Mouse (Mus musculus): ENCODE measurements at regions not wholly inside any gene's neighbourhood (a gene's known extent, or its start where the extent isn't known, plus 50 kb on each side); places are given as distances from the start of the nearest gene placed in this dataset.

DNA sequence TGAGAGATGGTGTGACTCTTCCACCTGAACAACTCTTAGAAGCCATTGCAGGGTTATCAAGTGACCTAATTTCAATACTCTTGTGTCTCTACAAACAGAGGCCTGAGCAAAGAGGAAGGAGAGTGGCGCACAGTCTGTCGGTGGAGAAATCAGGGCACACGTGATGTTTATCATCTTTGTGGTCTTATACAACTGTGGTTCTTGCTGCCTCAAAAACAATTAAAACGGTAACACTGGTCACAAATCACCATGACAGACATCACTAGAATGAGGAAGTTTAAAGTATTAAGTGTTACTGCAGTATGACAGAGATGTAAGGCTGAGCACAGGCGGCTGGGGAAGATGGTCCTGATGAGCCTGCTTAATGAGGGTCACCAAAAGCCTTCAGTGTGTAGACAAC is 73.6 kb downstream of the Sdc1 start:
- DNase-seq (ENCODE audit: low read depth), result peak; percentile 38

DNA sequence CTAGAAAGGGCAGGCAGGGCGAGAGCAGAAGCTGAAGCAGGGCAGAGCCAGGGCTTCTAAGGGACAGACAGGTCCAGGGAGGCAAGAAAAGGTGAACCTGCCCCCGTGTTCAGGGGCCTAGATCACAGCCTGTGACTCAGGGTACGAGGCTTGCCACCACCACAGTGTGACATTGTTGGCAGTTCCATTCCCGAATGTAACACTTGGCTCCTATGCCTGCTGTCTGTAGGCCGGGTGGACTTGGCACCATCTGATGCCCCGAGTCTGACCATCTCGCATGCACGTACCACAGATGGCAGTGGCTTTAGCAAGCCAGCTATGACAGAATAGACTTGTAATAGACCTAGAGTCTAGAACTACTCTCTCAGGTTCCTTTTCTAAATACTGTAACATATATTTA is 74.3 kb downstream of the Sdc1 start:
- no peak for DNase-seq (ENCODE audit: low read depth)

DNA sequence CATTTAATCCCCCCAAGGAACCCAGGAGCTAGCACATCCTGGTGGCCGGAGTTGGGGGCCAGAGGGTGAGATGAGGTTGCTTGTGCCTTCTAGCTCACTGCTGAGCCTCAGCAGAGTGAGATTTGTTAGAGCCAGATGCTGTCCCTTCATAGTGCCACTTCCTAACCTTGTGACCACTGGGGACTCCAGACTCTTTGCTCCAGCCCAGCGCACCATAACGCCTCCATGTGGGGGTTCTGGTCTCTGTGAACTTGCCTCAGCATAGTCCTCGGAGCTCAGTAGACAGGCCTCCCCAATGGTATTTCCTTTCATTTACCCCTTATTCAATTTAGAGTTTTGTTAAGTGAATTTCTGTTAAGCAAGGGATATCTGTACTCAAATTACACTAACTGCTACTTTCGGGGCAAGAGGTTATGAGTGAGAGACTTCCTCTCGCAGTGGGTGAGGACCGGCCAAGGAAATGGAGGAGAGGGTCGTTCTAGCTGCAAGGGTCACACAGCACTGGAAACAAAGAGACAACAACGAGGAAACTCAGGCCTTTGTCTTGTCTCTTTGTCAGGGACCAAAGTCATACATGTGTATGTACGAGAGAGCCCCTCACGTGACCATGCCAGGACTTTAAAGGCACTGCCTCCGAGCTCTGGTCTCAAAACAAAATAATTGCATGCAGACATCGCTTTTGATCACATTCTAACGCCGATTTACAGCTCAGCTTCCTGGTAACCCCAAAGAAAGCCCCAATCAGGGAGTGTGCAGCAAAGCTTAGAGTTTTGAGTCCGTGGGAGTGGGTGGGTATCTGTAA is 74.8 kb upstream of the Laptm4a start:
- peak; percentile 45 for DNase-seq (ENCODE audit: low read depth)

DNA sequence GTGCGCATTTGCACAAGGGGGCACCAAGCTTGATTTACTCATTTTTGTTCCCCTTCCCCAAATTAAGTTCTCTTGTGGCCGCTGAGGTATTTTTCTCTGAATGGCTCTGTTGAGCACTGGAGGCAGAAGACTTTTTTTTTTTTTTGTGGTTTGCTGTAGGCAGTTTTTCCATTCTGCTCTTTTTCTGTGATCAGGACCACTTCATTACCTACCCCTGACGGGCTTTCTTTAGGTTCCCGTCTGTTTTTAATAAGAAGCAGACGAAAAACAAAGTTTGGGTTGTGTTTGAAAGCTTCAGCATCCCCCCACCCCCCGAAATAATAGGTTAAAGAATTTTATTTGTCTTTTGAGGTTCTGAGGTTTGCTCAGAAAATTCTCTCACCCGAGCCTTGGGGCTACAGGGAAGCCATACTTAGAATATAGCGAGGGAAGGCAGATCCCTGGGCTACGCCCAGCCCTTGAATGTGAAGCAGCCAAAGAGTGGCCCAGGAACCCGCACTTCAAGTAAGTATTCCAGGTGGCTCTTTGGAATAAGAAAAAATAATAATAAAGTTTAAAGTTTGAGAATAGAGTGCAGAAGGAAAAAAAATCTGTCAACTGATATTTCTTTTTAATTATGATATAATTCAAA is 74.1 kb upstream of the Laptm4a start:
- DNase-seq (ENCODE audit: low read depth), result no peak

DNA sequence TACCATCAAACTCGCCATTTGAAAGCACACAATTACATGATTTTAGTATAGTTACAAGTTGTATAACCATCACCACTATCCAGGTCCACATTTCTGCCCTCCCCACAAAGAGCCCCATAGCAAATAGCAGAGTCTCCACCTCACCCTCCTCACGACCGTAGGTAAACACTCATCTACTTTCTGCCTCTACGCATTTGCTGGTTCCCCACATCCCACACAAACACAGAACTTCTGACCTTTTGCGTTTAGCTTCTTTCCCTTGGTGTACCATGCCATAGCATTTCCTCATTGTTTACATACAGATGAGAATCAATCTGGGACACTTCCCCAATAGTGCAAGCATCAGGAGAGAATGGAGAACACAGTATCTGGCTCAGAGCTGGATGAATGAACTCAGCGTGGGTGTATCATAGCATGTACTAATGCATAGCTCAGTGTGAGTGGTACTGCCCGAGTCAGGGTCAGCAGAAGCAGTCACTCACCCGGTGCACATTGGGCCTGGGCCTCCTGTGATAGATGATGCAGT is 73.5 kb upstream of the Laptm4a start:
- no peak for DNase-seq (ENCODE audit: low read depth)

DNA sequence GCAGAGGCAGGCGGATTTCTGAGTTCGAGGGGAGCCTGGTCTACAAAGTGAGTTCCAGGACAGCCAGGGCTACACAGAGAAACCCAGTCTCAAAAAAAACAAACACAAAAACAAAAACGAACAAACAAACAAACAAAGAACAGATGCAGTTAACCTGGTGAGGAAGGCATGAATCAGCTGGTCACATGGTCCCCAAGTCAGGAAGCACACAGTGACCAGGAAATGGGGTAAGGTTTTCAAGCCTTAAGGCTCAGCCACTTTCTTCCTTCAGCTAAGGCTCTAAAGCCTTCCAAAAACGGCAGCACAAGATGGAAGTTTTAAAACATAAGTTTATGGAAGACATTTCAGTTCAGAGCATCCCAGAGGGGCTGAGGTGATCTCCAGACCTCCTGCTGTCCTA is 67.6 kb upstream of the Laptm4a start:
- no peak for DNase-seq (ENCODE audit: low read depth)

DNA sequence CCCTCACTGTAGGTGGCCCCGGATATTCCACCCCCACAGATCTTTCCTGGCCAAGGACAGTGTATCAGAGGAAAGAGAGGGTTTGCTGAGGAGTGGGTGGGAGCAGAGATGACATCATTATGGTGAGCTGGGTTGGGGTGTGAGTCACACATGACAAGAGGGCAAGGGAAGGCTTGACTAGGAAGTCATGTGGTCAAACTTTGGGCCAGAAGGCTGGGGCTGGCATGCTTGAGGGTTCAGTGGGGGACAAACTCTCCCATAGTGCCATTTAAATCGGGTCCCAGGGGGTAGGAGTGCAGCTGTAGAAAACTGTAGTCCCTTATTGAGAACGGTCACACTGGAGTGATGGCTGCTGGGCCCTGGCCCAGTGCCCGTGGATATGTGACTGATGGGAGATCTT is 67.1 kb upstream of the Laptm4a start:
- DNase-seq (ENCODE audit: low read depth), result no peak

DNA sequence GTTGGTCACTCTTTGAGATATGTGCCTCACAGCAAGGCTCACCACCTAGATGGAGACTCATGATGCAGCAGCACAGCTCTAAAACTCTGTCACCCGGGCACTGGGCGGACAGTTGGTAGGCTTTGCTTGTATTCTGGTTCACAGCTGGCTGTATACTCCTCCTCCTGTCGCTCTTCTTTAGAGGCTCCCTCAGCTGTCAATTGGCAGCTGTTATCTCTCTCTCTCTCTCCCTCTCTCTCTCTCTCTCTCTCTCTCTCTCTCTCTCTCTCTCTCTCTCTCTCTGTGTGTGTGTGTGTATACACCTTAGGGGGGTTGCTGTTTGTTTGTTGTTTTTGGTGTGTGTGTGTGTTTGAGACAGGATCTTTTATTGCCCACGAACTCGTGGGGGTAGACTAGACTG is 66.3 kb upstream of the Laptm4a start:
- DNase-seq (ENCODE audit: low read depth), result no peak

DNA sequence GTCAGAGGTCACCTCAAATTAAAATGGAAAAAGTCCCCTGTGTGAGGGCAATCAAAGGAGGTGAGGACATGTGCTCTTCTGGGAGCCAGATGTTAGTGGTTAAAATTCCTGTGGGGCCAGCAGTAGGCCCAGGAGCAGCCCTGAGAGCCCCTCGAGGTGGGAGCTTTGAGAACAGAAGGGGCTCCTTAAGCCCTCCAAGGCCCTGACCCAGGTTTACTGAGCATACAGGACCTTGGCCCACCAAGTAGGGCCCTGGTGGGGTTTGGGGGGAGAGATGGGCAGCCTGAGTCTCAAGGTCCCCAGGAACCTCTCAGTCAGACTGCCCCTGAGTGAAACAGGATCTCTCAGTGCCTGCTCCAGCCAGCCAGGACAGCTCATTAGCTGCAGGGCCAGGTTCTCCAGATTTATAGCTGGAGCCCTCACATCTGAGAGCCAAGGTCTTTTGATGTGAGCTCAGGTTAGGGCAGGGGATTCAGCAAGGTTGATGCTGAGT is 65.4 kb upstream of the Laptm4a start:
- DNase-seq (ENCODE audit: low read depth), result no peak

DNA sequence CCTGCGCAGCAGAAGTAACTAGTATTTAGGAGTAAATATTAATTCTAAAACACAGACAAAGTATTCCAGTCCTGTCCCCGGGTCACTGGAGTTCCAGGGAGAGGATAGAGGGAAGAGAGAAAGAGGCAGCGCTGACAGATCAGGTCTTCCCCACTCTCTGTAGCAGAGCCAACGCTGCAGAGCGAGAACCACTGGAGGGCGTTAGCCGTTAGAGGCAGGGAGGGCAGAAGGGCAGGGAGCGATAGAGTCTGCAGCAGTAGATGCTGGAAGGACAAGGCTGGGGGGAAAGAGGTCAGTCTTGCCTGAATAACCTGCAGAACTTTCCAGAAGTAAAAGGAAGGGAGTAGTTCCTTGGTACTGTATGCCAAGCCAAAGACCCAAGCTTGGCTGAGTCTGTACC is 64.2 kb upstream of the Laptm4a start:
- DNase-seq (ENCODE audit: low read depth), result no peak

DNA sequence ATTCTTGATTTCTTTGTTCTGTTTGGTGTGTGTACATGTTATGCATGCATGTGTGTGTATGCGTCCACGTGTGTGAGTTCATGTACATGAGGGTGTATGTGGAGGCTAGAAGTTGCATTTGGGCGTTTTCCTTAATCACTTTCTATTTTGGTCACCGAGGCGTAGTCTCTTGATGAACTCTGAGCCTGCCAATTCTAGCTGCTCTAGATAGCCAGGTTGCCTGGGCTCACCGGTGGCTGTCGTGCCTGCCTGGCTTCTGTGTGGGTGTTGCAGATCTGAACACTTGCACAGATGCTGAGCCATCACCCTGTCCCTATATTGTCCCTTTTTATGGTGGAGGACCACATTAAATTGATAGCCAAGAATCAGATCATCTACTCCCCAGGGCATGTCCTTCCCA is 62.7 kb upstream of the Laptm4a start:
- DNase-seq (ENCODE audit: low read depth), result peak; percentile 14

DNA sequence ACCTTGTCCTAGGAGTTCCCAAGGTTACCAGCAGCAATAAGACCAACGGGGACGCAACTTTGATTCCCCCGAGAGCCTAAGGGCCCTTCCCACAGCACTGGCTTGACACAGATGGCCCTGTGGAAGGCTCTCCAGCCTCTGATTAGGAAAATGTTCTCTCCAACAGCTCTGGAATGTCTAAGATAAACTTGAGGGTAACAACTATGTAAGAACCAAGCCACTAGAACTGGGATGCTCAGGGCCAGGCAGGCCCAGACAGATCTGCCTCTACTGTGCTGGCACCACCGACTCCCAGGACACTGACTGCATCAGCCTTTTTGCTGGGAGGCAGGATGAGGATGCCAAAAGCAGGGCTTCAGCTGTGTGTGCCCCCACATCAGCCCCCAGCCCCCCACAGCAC is 61.9 kb upstream of the Laptm4a start:
- no peak for DNase-seq (ENCODE audit: low read depth)

DNA sequence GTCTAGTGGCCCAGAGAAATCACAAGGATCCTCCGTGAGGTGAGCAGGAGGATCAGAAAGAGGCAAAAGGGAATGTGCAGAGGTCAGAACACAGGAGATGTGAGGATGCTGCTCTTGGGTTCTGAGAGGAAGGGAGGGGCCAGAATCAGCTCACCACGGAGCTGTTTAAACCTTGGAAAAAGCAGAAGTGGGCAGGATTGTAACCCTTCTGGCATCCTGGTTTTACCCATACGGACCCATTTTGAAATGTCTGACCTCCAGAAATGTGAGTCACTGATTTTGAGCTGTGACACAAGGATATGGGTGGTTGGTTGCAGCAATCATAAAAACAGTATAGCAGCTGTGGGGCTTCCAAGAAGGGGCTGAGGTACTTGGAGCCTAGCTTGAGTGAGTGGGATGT is 56.6 kb upstream of the Laptm4a start:
- DNase-seq (ENCODE audit: low read depth), result no peak

DNA sequence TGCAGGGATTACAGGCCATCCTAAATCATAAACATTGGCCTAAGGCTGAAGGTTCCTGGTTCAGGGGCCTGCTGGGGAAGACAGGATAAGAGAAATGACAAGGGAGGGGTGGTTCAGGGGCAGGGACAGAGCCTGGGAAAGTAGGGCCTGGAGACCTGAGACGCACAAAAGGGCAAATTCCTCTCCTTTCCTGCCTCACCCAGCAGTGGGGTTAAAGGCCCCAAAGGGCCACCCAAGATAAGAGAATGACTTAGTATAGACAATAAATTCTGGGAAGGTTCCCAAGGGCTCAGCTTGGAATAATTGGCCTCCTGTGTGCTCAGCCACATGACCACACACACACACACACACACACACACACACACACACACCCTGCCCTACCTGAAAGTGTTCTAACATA is 56.2 kb upstream of the Laptm4a start:
- DNase-seq (ENCODE audit: low read depth), result no peak

DNA sequence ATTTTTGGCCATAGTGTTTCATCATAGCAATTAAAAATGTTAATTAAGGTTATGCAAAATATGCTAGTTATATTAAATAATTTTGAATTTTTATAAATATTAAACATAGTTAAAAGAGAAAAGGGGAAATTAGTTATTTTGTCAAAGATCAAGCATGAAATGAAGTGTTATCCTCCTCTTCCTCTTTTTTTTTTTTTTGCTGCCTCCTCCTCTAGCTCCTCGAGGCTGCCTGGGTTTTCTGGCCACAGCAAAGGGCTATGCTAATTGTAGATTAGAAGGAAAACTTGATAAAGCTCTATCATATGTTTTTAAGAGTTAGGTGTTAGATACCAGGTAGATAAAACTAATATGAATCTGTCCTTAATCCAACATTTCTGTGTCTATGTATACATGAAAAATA is 54.4 kb upstream of the Laptm4a start:
- DNase-seq (ENCODE audit: low read depth), result no peak

DNA sequence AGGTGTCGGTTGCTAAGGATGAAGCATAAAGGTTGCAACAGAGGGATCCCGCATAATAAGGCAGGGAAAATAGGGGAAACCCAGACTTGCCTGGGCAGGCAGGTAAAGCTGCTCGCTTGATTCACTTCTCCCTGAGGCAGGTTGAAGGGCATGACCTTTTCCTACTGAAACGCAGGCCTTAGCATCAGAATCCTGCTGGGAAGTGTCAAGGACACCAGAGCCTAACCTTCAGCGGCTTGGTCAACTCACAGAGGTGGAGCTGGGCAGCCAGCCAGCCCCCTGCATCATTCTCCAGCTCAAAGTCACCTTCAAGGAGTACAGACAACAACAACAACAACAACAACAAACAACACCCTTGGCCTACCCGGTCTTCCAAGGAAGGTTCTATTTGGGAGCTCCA is 52.8 kb upstream of the Laptm4a start:
- DNase-seq (ENCODE audit: low read depth), result no peak

DNA sequence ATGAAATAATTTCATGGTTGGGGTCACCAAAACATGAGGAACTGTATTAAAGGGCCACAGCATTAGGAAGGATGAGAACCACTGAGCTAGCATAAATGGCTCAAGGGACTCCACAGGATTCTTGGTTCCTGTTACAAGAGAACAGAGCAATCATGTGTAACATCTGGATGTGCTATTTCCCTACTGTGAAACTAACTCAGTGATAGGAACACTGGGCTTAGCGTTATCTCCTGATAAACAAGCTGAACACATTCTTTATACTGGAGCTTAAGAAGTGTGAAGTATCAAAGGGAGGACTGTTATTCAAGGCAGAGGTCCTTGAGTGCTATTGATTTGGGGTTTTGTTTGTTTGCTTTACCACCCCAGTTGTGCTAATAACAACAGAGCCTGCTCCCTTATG is 52.3 kb upstream of the Laptm4a start:
- DNase-seq (ENCODE audit: low read depth), result no peak

Data from induced T-regulatory cell, adult 2 months (primary cell).